Mouse (Mus musculus): ENCODE results near the gene Epb41l1. TPM values are rescaled to one million over a fixed set of nuclear protein-coding genes. Genes with fewer than 3 reads are reported as not detected.

Epb41l1 gene
- polyA plus RNA-seq, 1 experiment from 2014 or later: 1.1 TPM

DNA sequence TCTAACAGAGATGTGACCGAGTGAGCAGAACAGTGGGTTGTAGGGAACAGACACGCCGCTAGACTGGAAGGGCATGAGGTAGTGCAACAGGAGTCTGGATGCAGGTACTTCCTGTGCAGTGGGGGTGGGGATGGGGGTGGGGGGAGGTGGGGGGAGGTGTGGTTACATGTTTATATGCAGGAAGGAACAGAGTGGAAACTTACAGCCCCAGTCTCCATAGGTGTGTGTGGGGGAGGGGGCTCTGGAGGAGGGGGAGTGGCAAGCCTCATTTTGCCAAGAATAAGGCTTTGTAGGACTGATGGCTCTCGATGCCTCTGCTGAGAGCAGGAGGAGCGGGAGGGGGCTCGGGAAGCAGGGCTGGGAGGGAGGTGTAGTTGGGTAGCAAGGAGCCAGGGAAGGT, 10.7 kb downstream of the Epb41l1 start:
- no peak overlapping the region for H3K4me3 ChIP-seq
- no peak overlapping the region for H3K27ac ChIP-seq
- no peaks in the 10 kb centered on the region for H3K36me3 ChIP-seq
- 75% methylated on average over 6 of the region's 6 CpGs for WGBS
- no peak for DNase-seq (ENCODE audit: low spot score)
- H3K4me1 ChIP-seq: peaks cover 25% of the 10 kb centered on the region
- no peaks in the 10 kb centered on the region for H3K9me3 ChIP-seq (replicated peaks)
- peaks cover 5% of the 10 kb centered on the region; the same call in 1 of the 2 replicates for H3K27me3 ChIP-seq (ENCODE audit: low read depth, poor library complexity, severe bottlenecking)

GRCm38 (mm10) chr2:156432086-156432485, 11.4 kb downstream of the Epb41l1 start:
- Histone ChIP-seq H3K4me1 (peaks cover 25% of the 10 kb centered on the region), H3K27ac (no peak overlapping the region), H3K36me3 (no peaks in the 10 kb centered on the region), H3K27me3 (ENCODE audit: low read depth, poor library complexity, severe bottlenecking) (peaks cover 5% of the 10 kb centered on the region; the same call in 1 of the 2 replicates), H3K4me3 (no peak overlapping the region), H3K9me3 (replicated peaks) (no peaks in the 10 kb centered on the region)
- WGBS: 91% methylated on average over 3 of the region's 3 CpGs
- no peak for DNase-seq (ENCODE audit: low spot score)

DNA sequence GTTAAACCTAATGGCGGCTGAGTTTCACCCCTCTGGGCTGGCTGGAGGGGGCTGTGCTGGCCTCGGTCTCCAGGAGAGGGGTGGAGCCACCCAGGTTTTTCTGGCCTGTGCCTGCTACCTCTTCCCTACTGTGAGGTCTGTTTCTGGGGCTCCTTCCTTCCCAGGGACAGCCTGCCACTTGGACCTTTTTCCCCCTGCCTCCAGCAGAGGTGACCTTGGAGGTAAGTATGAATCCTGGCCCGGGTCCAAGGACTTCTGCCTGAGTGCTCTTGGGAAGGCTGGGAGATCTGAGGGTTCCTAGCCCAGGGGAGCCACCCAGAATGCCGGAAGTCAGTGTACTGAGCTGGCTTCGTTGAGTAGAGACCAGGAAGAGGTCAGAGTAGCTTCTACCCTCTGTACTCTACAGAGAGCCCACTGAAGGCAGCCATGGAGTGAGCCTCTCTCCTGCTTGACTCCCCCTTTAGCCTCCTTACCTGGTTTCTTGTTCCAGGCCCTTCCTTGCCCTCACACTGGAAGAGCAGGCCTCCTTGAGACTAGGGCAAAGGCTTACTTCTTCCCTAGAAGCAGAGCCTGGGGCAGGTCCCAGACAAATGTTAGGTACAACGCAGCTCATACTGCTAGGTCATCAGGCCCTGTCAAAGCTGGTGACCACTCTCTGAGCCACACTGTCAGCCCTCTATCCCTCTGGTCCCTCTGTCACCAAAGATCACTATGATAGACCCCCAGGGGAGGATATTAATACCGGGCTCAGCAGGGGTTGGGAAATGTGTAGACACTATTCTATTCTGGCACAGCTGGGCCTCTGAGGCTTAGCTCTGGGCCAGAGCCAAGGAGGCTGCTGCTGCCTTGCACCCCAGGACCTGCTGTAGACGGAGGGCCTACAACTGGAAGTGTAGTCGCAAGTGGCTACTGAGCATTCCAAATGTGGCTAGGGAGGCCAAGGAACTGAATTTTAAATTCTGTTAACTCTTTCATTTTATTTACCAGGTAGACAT, 12.5 kb downstream of the Epb41l1 start:
- 66% methylated on average over 9 of the region's 9 CpGs for WGBS
- H3K27me3 ChIP-seq (ENCODE audit: low read depth, poor library complexity, severe bottlenecking): peaks cover 5% of the 10 kb centered on the region; the same call in 1 of the 2 replicates
- peak overlapping the region; percentile 32; the same call in 1 of the 2 replicates for H3K27ac ChIP-seq
- no peaks in the 10 kb centered on the region for H3K9me3 ChIP-seq (replicated peaks)
- no peak for DNase-seq (ENCODE audit: low spot score)
- H3K4me1 ChIP-seq: peaks cover 25% of the 10 kb centered on the region
- no peak overlapping the region for H3K4me3 ChIP-seq
- no peaks in the 10 kb centered on the region for H3K36me3 ChIP-seq

DNA sequence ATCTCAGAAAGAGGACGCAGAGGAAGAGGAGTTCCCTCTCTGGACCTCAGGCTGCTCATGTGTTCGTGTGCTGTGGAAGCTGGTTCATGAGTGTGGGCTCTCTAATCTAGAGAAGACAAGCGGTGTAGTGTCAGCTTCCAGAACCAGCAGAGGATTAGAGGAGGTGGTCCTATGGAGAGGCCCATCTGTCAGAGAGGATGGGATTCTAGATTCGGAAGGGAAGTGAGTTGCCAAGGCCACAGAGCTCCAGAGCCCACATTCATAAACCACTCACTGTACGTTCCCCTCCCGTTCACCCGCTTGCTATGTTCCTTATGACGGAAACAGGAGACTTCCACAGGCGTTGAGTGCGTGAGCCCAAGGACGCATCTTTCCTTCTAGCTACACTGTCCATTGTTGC, 16.9 kb downstream of the Epb41l1 start:
- WGBS: 92% methylated on average over 11 of the region's 11 CpGs
- no peak for DNase-seq (ENCODE audit: low spot score)
- H3K4me3 ChIP-seq: no peak overlapping the region
- H3K4me1 ChIP-seq: peaks cover 38% of the 10 kb centered on the region
- 0 out of 2 replicates have a peak, but pooled peaks cover 3% of the 10 kb centered on the region for H3K27me3 ChIP-seq (ENCODE audit: low read depth, poor library complexity, severe bottlenecking)
- H3K9me3 ChIP-seq (replicated peaks): no peaks in the 10 kb centered on the region
- no peak overlapping the region for H3K27ac ChIP-seq
- no peaks in the 10 kb centered on the region for H3K36me3 ChIP-seq

- Histone ChIP-seq H3K9me3 (replicated peaks) (no peaks in the 10 kb centered on the region), H3K4me3 (0 out of 2 replicates have a peak overlapping the region, but pooled peaks have one; percentile 14), H3K4me1 (peaks cover 41% of the 10 kb centered on the region), H3K36me3 (no peaks in the 10 kb centered on the region), H3K27ac (peak overlapping the region; percentile 83), H3K27me3 (ENCODE audit: low read depth, poor library complexity, severe bottlenecking) (0 out of 2 replicates have a peak, but pooled peaks cover 3% of the 10 kb centered on the region)
- 36% methylated on average over 11 of the region's 11 CpGs for WGBS
- peak; percentile 72 for DNase-seq (ENCODE audit: low spot score)
Observed at GRCm38 (mm10) chr2:156439666-156440462, 19.2 kb downstream of the Epb41l1 start.

- 75% methylated on average over 6 of the region's 6 CpGs for WGBS
- peaks cover 41% of the 10 kb centered on the region for H3K4me1 ChIP-seq
Observed at GRCm38 (mm10) chr2:156441909-156442308, 21.2 kb downstream of the Epb41l1 start.

DNA sequence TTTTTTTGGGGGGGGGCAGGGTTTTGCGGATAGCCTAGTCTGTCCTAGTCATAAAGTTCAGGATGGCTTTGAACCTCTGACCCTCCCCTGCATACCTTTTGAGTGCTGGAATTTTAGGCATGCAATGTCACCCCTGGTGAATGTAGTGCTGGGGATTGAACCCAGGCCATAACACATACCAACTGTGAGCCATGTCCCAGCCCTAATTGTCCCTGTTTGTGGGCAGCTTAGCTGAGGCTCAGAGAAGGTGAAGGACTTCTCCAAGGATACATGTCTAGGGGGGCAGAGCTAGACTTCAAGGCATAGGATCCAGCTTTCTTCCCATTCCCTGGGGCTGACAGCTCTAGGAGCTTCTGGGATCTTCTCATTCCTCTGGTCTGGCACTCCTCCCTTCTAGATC, 22.6 kb downstream of the Epb41l1 start:
- Histone ChIP-seq H3K4me1 (peaks cover 50% of the 10 kb centered on the region), H3K9me3 (replicated peaks) (no peaks in the 10 kb centered on the region)
- WGBS: 64% methylated on average over 1 of the region's 1 CpGs

More at GRCm38 (mm10) chr2:156441909-156442308, 21.2 kb downstream of the Epb41l1 start:
- H3K27ac ChIP-seq: 0 out of 2 replicates have a peak overlapping the region, but pooled peaks have one; percentile 37
- no peak for DNase-seq (ENCODE audit: low spot score)
- no peaks in the 10 kb centered on the region for H3K9me3 ChIP-seq (replicated peaks)
- H3K4me3 ChIP-seq: no peak overlapping the region
- H3K36me3 ChIP-seq: no peaks in the 10 kb centered on the region
- H3K27me3 ChIP-seq (ENCODE audit: low read depth, poor library complexity, severe bottlenecking): 0 out of 2 replicates have a peak, but pooled peaks cover 3% of the 10 kb centered on the region

DNA sequence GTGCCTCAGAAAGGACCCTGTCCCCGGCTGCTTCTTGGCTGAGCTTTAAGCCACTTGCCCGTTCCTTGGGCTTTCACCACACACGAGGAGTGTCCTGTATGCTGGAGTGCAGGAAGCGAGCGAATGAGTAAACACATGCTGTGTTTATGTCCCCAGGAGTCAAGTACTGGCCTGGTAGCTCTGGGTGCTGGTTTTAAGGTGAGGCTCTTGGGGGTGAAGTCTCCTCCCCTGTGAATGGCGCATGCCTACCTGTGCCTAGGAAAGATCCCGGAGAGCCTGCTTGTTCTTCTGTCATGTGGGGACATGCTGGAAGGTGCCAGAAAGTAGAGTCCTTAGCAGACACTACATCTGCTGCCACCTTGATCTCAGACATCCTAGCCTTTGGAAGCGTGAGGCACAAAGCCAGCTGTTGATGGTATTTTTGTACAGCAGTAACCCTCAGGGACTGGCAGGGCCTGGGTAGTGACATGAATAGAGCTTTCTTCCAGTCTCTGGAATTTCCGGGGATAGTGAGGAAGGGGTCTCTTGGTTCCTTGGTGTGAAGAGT, 25.9 kb downstream of the Epb41l1 start:
- Histone ChIP-seq H3K9me3 (replicated peaks) (no peaks in the 10 kb centered on the region), H3K27ac (no peak overlapping the region), H3K4me1 (peaks cover 34% of the 10 kb centered on the region), H3K4me3 (no peak overlapping the region), H3K36me3 (no peaks in the 10 kb centered on the region), H3K27me3 (ENCODE audit: low read depth, poor library complexity, severe bottlenecking) (no peaks in the 10 kb centered on the region)
- DNase-seq (ENCODE audit: low spot score): no peak
- WGBS: 80% methylated on average over 9 of the region's 9 CpGs

More for the DNA sequence above, 22.6 kb downstream of the Epb41l1 start:
- Histone ChIP-seq H3K27ac (no peak overlapping the region), H3K36me3 (no peaks in the 10 kb centered on the region), H3K4me3 (no peak overlapping the region), H3K27me3 (ENCODE audit: low read depth, poor library complexity, severe bottlenecking) (0 out of 2 replicates have a peak, but pooled peaks cover 3% of the 10 kb centered on the region)
- no peak for DNase-seq (ENCODE audit: low spot score)

DNA sequence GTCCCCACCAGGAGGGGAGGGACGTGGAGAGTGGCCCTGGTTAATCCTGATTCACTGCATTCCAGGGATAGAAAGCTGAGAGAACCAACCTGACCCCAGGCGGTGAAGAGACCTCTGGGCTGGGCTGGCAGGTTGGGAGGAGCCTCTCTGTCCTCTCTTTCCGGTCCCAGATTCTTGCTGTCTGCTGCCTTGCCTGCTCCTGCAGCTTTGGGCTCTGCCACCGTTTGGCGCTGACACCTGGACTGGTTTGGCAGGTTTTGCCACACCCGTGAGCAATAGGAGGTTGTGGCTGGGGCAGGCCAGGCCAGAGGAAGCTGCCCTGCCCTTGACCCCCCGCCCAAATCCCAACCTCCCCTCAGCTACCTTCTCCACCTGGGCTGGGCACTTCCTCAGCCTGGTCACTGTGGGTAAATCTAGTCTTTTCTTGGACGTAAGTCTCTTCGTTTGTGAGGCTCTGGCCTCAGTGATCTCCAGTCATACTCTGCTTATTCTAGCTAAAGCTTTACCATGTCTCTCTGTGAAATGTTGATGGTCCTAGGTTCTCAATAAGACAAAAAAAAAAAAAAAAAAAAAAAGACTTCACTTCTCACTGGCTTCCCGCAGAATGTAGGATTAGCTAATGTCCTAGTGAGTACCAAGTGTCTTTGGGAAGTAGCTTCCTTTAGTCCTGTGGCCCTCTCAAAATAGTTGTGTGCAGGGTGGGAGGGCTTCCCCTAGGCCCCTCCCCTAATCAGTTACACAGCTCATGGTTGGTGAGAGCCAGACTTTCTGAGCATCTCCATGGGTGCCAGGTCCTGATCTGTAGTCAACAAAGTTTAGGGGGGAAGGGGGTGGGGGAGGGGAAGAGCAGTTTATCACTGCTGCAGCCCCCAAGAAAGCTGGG, 26.9 kb downstream of the Epb41l1 start:
- Histone ChIP-seq H3K36me3 (no peaks in the 10 kb centered on the region), H3K27me3 (ENCODE audit: low read depth, poor library complexity, severe bottlenecking) (no peaks in the 10 kb centered on the region), H3K4me1 (peaks cover 23% of the 10 kb centered on the region), H3K4me3 (no peak overlapping the region), H3K27ac (no peak overlapping the region), H3K9me3 (replicated peaks) (no peaks in the 10 kb centered on the region)
- WGBS: 9% methylated on average over 10 of the region's 10 CpGs
- peak; percentile 48 for DNase-seq (ENCODE audit: low spot score)

DNA sequence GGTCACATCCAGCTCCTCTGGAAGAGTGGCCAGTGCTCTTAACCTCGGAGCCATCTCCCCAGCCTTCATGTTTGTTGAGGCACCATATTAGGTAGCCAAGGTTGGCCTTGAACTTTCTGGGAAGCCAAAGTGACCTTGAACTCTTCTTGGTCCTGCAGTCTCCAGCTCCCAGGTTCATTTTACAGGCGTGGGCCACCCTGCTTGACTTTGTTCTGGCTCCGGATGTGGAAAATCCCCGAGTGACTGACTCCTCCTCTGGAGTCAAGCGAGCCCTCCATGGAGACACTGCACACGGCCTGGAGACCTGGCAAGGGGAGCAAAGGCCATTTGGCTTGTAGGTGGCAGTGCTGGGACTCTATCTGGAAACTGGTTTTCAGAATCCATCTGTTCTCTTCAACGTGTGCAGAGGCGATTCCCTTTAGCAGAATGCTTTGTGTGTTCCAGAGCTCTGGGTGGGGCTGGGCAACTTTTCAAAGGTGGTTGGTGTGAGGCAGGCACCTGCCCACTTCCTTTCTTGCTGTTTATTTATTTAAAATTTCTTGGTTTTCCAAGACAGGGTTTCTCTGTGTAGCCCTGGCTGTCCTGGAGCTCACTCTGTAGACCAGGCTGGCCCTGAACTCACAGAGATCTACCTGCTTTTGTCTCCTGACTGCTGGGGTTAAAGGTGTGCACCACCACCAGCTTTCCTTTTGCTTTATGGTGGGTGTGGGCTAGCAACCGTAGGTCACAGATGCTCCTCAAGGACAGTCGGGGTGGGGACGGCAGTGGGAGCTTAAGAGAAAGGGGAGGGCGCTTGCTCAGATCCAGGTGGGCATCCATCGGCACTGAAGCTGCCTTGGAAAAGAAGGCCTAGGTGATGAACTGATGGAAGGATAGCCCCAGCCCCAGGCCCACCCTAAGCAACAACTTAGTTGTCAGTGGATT, 30.8 kb downstream of the Epb41l1 start:
- no peak for DNase-seq (ENCODE audit: low spot score)
- H3K27ac ChIP-seq: no peak overlapping the region
- no peaks in the 10 kb centered on the region for H3K9me3 ChIP-seq (replicated peaks)
- H3K4me1 ChIP-seq: peaks cover 12% of the 10 kb centered on the region
- no peaks in the 10 kb centered on the region for H3K36me3 ChIP-seq
- H3K4me3 ChIP-seq: no peak overlapping the region
- H3K27me3 ChIP-seq (ENCODE audit: low read depth, poor library complexity, severe bottlenecking): no peaks in the 10 kb centered on the region
- WGBS: 83% methylated on average over 13 of the region's 13 CpGs

DNA sequence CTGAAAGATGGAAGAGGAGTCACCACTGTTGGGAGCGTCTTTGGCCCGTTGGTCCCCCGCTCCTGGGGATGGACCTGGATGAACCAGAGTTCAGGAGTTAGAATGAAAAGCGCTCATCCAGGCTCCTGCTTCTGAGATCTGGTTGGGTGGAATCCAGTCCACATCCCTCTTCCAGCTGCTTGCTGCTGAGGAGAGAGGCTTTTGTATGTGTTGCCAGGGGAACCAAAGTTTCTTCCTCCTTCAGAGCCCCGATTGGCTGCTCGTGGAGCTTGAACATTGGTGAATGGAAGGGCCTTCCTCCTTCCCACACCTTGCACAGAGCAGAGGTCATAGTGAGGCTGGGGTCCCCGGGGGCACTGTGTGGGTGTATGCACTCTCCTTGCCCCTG, 31.4 kb downstream of the Epb41l1 start:
- 85% methylated on average over 7 of the region's 7 CpGs for WGBS
- no peak overlapping the region for H3K27ac ChIP-seq

More for the DNA sequence above, 31.4 kb downstream of the Epb41l1 start:
- no peak overlapping the region for H3K4me3 ChIP-seq
- no peaks in the 10 kb centered on the region for H3K27me3 ChIP-seq (ENCODE audit: low read depth, poor library complexity, severe bottlenecking)
- H3K9me3 ChIP-seq (replicated peaks): no peaks in the 10 kb centered on the region
- H3K4me1 ChIP-seq: peaks cover 12% of the 10 kb centered on the region
- DNase-seq (ENCODE audit: low spot score): no peak
- no peaks in the 10 kb centered on the region for H3K36me3 ChIP-seq

All from limb, embryonic 10.5 days (tissue).